Mouse (Mus musculus): Measurements from ENCODE around the gene Srf. TPM values are rescaled to one million over a fixed set of nuclear protein-coding genes. Genes with fewer than 3 reads are reported as not detected.
A peak's percentile ranks its signal among the peaks of the same experiment; 100 is the strongest.

The Srf gene
- total RNA-seq, 1 experiment, result 65.2 TPM

GRCm38 (mm10) chr17:46600569-46600968, 44.6 kb upstream of the Srf start:
- Histone ChIP-seq H3K36me3 (ENCODE audit: control insufficient read depth, insufficient read depth, low read length, poor library complexity, severe bottlenecking) (no peaks in the 10 kb centered on the region; the same call in 1 of the 2 replicates), H3K4me3 (ENCODE audit: insufficient read depth in 1 of 2, low read depth in 1 of 2, low read length in 2 of 2, poor library complexity in 1 of 2, severe bottlenecking in 1 of 2) (no peak overlapping the region), H3K4me1 (ENCODE audit: control insufficient read depth in 2 of 2, insufficient read depth in 2 of 2, low read length in 2 of 2, poor library complexity in 1 of 2) (peaks cover 0 to 16% of the 10 kb centered on the region in 2 experiments; a peak in 3 of 4 replicates), H3K27ac (ENCODE audit: insufficient read depth, low read depth, low read length, poor library complexity, severe bottlenecking) (no peak overlapping the region), H3K9ac (ENCODE audit: insufficient read depth, low read depth, low read length, poor library complexity, severe bottlenecking) (no peak overlapping the region), H3K9me3 (ENCODE audit: control insufficient read depth, insufficient read depth, low read depth, low read length) (no peaks in the 10 kb centered on the region)
- TF ChIP-seq ZC3H11A (IDR thresholded peaks at IDR 0.05; ENCODE audit: borderline replicate concordance, low read depth, low read length) (0 out of 2 replicates have a peak, but pooled peaks have one; percentile 22), HCFC1 (IDR thresholded peaks at IDR 0.05; ENCODE audit: borderline replicate concordance, insufficient read depth, low read length) (no peak), MAFK (IDR thresholded peaks at IDR 0.05; ENCODE audit: insufficient read depth, low read depth, low read length) (no peak), ZNF384 (IDR thresholded peaks at IDR 0.05; ENCODE audit: low read depth, low read length) (peak; percentile 86), CHD2 (IDR thresholded peaks at IDR 0.05; ENCODE audit: low read depth, low read length) (no peak)
- in situ Hi-C loops (cut with MboI; ENCODE audit: low sequenced_read_pairs in 2 of 2, unreplicated experiment in 2 of 2), result no loop called here
- no peak for DNase-seq (ENCODE audit: low read depth, low spot score)

DNA sequence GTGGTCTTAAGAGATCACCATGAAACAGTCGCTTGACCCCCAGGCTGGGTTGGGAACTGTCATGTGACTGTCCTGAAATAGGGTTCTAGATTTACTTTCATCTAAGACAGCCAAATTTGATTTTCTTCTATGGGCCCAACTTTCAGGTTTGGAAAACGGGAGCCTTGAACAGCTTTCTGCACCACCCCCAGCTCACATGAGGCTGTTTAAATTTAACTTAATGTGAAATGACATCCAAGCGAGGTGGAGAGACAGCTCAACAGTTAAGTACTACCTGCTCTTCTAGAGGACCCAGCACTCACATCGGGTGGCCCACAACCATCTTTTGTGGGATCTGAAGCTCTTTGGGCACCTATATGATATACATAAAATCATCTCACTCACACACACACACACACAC, 43.0 kb upstream of the Srf start:
- Histone ChIP-seq H3K27ac (ENCODE audit: insufficient read depth, low read depth, low read length, poor library complexity, severe bottlenecking) (no peak overlapping the region), H3K4me3 (ENCODE audit: insufficient read depth in 1 of 2, low read depth in 1 of 2, low read length in 2 of 2, poor library complexity in 1 of 2, severe bottlenecking in 1 of 2) (no peak overlapping the region), H3K4me1 (ENCODE audit: control insufficient read depth in 2 of 2, insufficient read depth in 2 of 2, low read length in 2 of 2, poor library complexity in 1 of 2) (peaks cover 1 to 24% of the 10 kb centered on the region in 2 experiments), H3K9ac (ENCODE audit: insufficient read depth, low read depth, low read length, poor library complexity, severe bottlenecking) (no peak overlapping the region), H3K9me3 (ENCODE audit: control insufficient read depth, insufficient read depth, low read depth, low read length) (no peaks in the 10 kb centered on the region), H3K36me3 (ENCODE audit: control insufficient read depth, insufficient read depth, low read length, poor library complexity, severe bottlenecking) (no peaks in the 10 kb centered on the region; the same call in 1 of the 2 replicates)
- DNase-seq (ENCODE audit: low read depth, low spot score), result no peak
- TF ChIP-seq ZNF384 (IDR thresholded peaks at IDR 0.05; ENCODE audit: low read depth, low read length), result no peak
- TF ChIP-seq CHD2 (IDR thresholded peaks at IDR 0.05; ENCODE audit: low read depth, low read length), result no peak
- no peak for TF ChIP-seq HCFC1 (IDR thresholded peaks at IDR 0.05; ENCODE audit: borderline replicate concordance, insufficient read depth, low read length)
- TF ChIP-seq ZC3H11A (IDR thresholded peaks at IDR 0.05; ENCODE audit: borderline replicate concordance, low read depth, low read length), result no peak
- no peak for TF ChIP-seq MAFK (IDR thresholded peaks at IDR 0.05; ENCODE audit: insufficient read depth, low read depth, low read length)
- in situ Hi-C loops (cut with MboI; ENCODE audit: low sequenced_read_pairs in 2 of 2, unreplicated experiment in 2 of 2), result no loop called here

GRCm38 (mm10) chr17:46597956-46598355, 42.0 kb upstream of the Srf start:
- in situ Hi-C loops (cut with MboI; ENCODE audit: low sequenced_read_pairs in 2 of 2, unreplicated experiment in 2 of 2), result no loop called here
- no peak for DNase-seq (ENCODE audit: low read depth, low spot score)
- H3K36me3 ChIP-seq (ENCODE audit: control insufficient read depth, insufficient read depth, low read length, poor library complexity, severe bottlenecking), result no peaks in the 10 kb centered on the region; the same call in 1 of the 2 replicates
- no peaks in the 10 kb centered on the region for H3K9me3 ChIP-seq (ENCODE audit: control insufficient read depth, insufficient read depth, low read depth, low read length)
- TF ChIP-seq ZNF384 (IDR thresholded peaks at IDR 0.05; ENCODE audit: low read depth, low read length), result no peak
- no peak for TF ChIP-seq HCFC1 (IDR thresholded peaks at IDR 0.05; ENCODE audit: borderline replicate concordance, insufficient read depth, low read length)
- TF ChIP-seq MAFK (IDR thresholded peaks at IDR 0.05; ENCODE audit: insufficient read depth, low read depth, low read length), result no peak
- no peak for TF ChIP-seq CHD2 (IDR thresholded peaks at IDR 0.05; ENCODE audit: low read depth, low read length)
- no peak for TF ChIP-seq ZC3H11A (IDR thresholded peaks at IDR 0.05; ENCODE audit: borderline replicate concordance, low read depth, low read length)
- H3K4me1 ChIP-seq (ENCODE audit: control insufficient read depth in 2 of 2, insufficient read depth in 2 of 2, low read length in 2 of 2, poor library complexity in 1 of 2), result peaks cover 1 to 30% of the 10 kb centered on the region in 2 experiments
- H3K9ac ChIP-seq (ENCODE audit: insufficient read depth, low read depth, low read length, poor library complexity, severe bottlenecking), result no peak overlapping the region
- H3K4me3 ChIP-seq (ENCODE audit: insufficient read depth in 1 of 2, low read depth in 1 of 2, low read length in 2 of 2, poor library complexity in 1 of 2, severe bottlenecking in 1 of 2), result no peak overlapping the region
- no peak overlapping the region for H3K27ac ChIP-seq (ENCODE audit: insufficient read depth, low read depth, low read length, poor library complexity, severe bottlenecking)

DNA sequence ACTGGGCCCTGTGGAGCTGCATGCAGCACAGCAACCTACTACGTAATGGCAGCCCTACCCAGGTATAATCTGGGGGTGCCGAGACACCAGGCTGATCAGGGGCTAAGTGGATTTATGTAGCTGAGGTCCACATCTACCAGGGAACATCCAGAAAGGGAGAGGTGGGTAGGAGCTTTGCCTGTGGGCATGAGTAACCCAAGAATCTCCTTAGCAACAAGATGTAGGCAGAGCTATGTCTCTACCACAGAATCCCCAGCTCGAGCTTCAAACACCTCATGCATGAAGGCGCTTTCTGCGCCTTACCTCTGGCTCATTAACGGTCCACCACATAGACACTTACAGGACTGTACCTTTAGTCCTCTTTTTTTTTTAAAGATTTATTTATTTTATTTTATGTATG, 39.4 kb upstream of the Srf start:
- Histone ChIP-seq H3K36me3 (ENCODE audit: control insufficient read depth, insufficient read depth, low read length, poor library complexity, severe bottlenecking) (no peaks in the 10 kb centered on the region; the same call in 1 of the 2 replicates), H3K4me3 (ENCODE audit: insufficient read depth in 1 of 2, low read depth in 1 of 2, low read length in 2 of 2, poor library complexity in 1 of 2, severe bottlenecking in 1 of 2) (no peak overlapping the region), H3K9me3 (ENCODE audit: control insufficient read depth, insufficient read depth, low read depth, low read length) (no peaks in the 10 kb centered on the region), H3K9ac (ENCODE audit: insufficient read depth, low read depth, low read length, poor library complexity, severe bottlenecking) (no peak overlapping the region), H3K4me1 (ENCODE audit: control insufficient read depth in 2 of 2, insufficient read depth in 2 of 2, low read length in 2 of 2, poor library complexity in 1 of 2) (peaks cover 1 to 29% of the 10 kb centered on the region in 2 experiments), H3K27ac (ENCODE audit: insufficient read depth, low read depth, low read length, poor library complexity, severe bottlenecking) (no peak overlapping the region)
- in situ Hi-C loops (cut with MboI; ENCODE audit: low sequenced_read_pairs in 2 of 2, unreplicated experiment in 2 of 2), result no loop called here
- TF ChIP-seq HCFC1 (IDR thresholded peaks at IDR 0.05; ENCODE audit: borderline replicate concordance, insufficient read depth, low read length) (no peak), ZC3H11A (IDR thresholded peaks at IDR 0.05; ENCODE audit: borderline replicate concordance, low read depth, low read length) (no peak), MAFK (IDR thresholded peaks at IDR 0.05; ENCODE audit: insufficient read depth, low read depth, low read length) (no peak), CHD2 (IDR thresholded peaks at IDR 0.05; ENCODE audit: low read depth, low read length) (no peak), ZNF384 (IDR thresholded peaks at IDR 0.05; ENCODE audit: low read depth, low read length) (no peak)
- no peak for DNase-seq (ENCODE audit: low read depth, low spot score)

Data from ES-E14 (cell line).